In genomic region chr15:89528201-89528850, GRCm38 (mm10) we compare ENCODE assay signal across 17 mouse cellular contexts. TPM values are rescaled to one million over a fixed set of nuclear protein-coding genes. Genes with fewer than 3 reads are reported as not detected.
DNase-seq lines count a peak whose midpoint lies in the region; ATAC-seq and TF ChIP-seq lines count a peak whose summit lies in the region.
"Had no signal": no experiment of that assay in that cellular context is flagged by ENCODE, and none has a peak within 500 bp of the region (broad histone marks: within the 10 kb centered on the region; RNA-seq: fewer than 3 reads in every experiment).

No protein-coding gene starts in this region.

- H3K9ac ChIP-seq in heart, embryonic 11.5 days (ENCODE audit: low read depth, low read length), result no peak overlapping the region
- H3K9ac ChIP-seq: embryonic facial prominence, embryonic 13.5 days; forebrain, embryonic 12.5 days; heart, embryonic 12.5 days; hindbrain, embryonic 14.5 days; intestine, embryonic 15.5 days had no signal

- TF ChIP-seq CTCF in cerebellum, adult 2 months (IDR thresholded peaks at IDR 0.05; ENCODE audit: borderline replicate concordance, insufficient read depth, low read depth, low read length), result no peak

- no peak overlapping the region for H3K4me3 ChIP-seq in cerebellum, adult 2 months (replicated peaks; ENCODE audit: insufficient read depth, low read depth, low read length)
- no peak overlapping the region for H3K4me3 ChIP-seq in heart, embryonic 11.5 days (ENCODE audit: low read depth, low read length)
- H3K4me3 ChIP-seq: embryonic facial prominence, embryonic 13.5 days; forebrain, embryonic 12.5 days; heart, embryonic 12.5 days; hindbrain, embryonic 10.5 days; intestine, embryonic 15.5 days had no signal

- TF ChIP-seq POLR2A in cerebellum, adult 2 months (IDR thresholded peaks at IDR 0.05; ENCODE audit: borderline replicate concordance, insufficient read depth, low read length), result no peak

- H3K27me3 ChIP-seq in cerebellum, adult 2 months (ENCODE audit: control insufficient read depth, insufficient read depth, low read length), result no peaks in the 10 kb centered on the region
- H3K27me3 ChIP-seq in heart, embryonic 11.5 days (ENCODE audit: control insufficient read depth, insufficient read depth, low read length), result peaks cover 38% of the 10 kb centered on the region

- whole genome bisulfite sequencing in cerebellum, adult 2 months, result 73% methylated on average over 18 of the region's 18 CpGs
- WGBS in heart, embryonic 11.5 days (ENCODE audit: insufficient replicate concordance), result 81% methylated on average over 18 of the region's 18 CpGs

- no peak for ATAC-seq in heart, embryonic 11.5 days (replicated peaks; ENCODE audit: insufficient number of reproducible peaks, low FRiP score, low TSS enrichment)
- ATAC-seq: forebrain, embryonic 16.5 days; intestine, embryonic 15.5 days had no signal

- peak in 1 of 2 experiments; percentile 31 for DNase-seq in cerebellum, adult 2 months
- no peak for DNase-seq in cerebellum, postnatal 10 days
- DNase-seq in heart, adult 9 months (ENCODE audit: low spot score in 2 of 2), result peak; percentile 28 to 39
- peak; percentile 23 for DNase-seq in kidney, adult 9 months
- no peak for DNase-seq in kidney, postnatal 4 days
- DNase-seq: adrenal gland, postnatal 10 days; gastrocnemius, postnatal 14 days; heart, postnatal 14 days had no signal

- no peaks in the 10 kb centered on the region for H3K36me3 ChIP-seq in heart, embryonic 11.5 days (ENCODE audit: control insufficient read depth, insufficient read depth, low read length)
- H3K36me3 ChIP-seq: forebrain, embryonic 12.5 days; intestine, embryonic 15.5 days had no signal

- peaks cover 62% of the 10 kb centered on the region for H3K4me1 ChIP-seq in cerebellum, adult 2 months (ENCODE audit: control insufficient read depth, insufficient read depth, low read length)
- 0 out of 2 replicates have a peak, but pooled peaks cover 4% of the 10 kb centered on the region for H3K4me1 ChIP-seq in heart, embryonic 11.5 days (ENCODE audit: control insufficient read depth, insufficient read depth, low read length)

- H3K27ac ChIP-seq in cerebellum, adult 2 months (ENCODE audit: insufficient read depth, low read length), result peak overlapping the region; percentile 76; the same call in 1 of the 2 replicates
- H3K27ac ChIP-seq in heart, embryonic 11.5 days (ENCODE audit: low read depth, low read length), result no peak overlapping the region
- H3K27ac ChIP-seq: embryonic facial prominence, embryonic 13.5 days; forebrain, embryonic 12.5 days; hindbrain, embryonic 10.5 days; hindbrain, embryonic 14.5 days; intestine, embryonic 15.5 days had no signal

- H3K4me2 ChIP-seq in heart, embryonic 11.5 days, result no peak overlapping the region
- H3K4me2 ChIP-seq: embryonic facial prominence, embryonic 13.5 days; forebrain, embryonic 12.5 days; heart, embryonic 12.5 days; hindbrain, embryonic 14.5 days; intestine, embryonic 15.5 days had no signal

- no peaks in the 10 kb centered on the region for H3K9me3 ChIP-seq in heart, embryonic 11.5 days (replicated peaks; ENCODE audit: control insufficient read depth, low read length)
- H3K9me3 ChIP-seq: embryonic facial prominence, embryonic 13.5 days; forebrain, embryonic 12.5 days; heart, embryonic 12.5 days; hindbrain, embryonic 10.5 days; intestine, embryonic 15.5 days had no signal

RNA-seq across cellular contexts. Expression of gene Shank3, which starts 28.9 kb away (rescaled TPM):
- polyA plus RNA-seq in cerebellum, adult 2 months (2012; rRNA removed), result 84.7 and 97.2 TPM in 2 replicates
- polyA plus RNA-seq in heart, embryonic 11.5 days (2014; fragmentation: Nextera tagmentation; extraction: Ambion mirVana), result 2.1 and 2.7 TPM in 2 replicates

RNA-seq across cellular contexts. Expression of gene Acr, which starts 39.8 kb away (rescaled TPM):
- 2.4 and 2.6 TPM in 2 replicates for polyA plus RNA-seq in cerebellum, adult 2 months (2012; rRNA removed)
- polyA plus RNA-seq in heart, embryonic 11.5 days (2014; fragmentation: Nextera tagmentation; extraction: Ambion mirVana), result 0.20 TPM in 2 replicates
- polyA plus RNA-seq: C2C12; intestine, embryonic 15.5 days had no signal

RNA-seq across cellular contexts. Expression of gene Arsa, which starts 51.1 kb away (rescaled TPM):
- polyA plus RNA-seq in cerebellum, adult 2 months (2012; rRNA removed), result 39.2 and 40.9 TPM in 2 replicates
- 9.4 TPM in 2 replicates for polyA plus RNA-seq in heart, embryonic 11.5 days (2014; fragmentation: Nextera tagmentation; extraction: Ambion mirVana)

Comparison
In these comparisons a context has a peak if more than half of its experiments do, and no peak if none do; other contexts are left out.
1. DNase-seq: peak in heart, adult 9 months (2 of 2) and kidney, adult 9 months (single experiment); none in cerebellum, postnatal 10 days (0 of 2) and kidney, postnatal 4 days (0 of 2).
2. RNA of gene Shank3, which starts 28.9 kb away (polyA plus RNA-seq): 84.7 to 97.2 TPM in cerebellum, adult 2 months; 2.1 to 2.7 TPM in heart, embryonic 11.5 days; every median in the first group is over 10 times any median in the second.